Mouse (Mus musculus): ENCODE measurements around the gene Hinfp.

GRCm38 (mm10) chr9:44314910-44315309, 9.4 kb upstream of the Hinfp start:
- TF ChIP-seq GATA1 (IDR thresholded peaks at IDR 0.05; ENCODE audit: low read length) (no peak), TAL1 (IDR thresholded peaks at IDR 0.05; ENCODE audit: low read length) (no peak)
